ENCODE assay signal across 16 mouse cellular contexts in genomic region chr1:167788684-167789413, GRCm38 (mm10).
A peak's percentile ranks its signal among the peaks of the same experiment; 100 is the strongest.
DNase-seq lines count a peak whose midpoint lies in the region; ATAC-seq and TF ChIP-seq lines count a peak whose summit lies in the region.
"Had no signal": no experiment of that assay in that cellular context is flagged by ENCODE, and none has a peak within 500 bp of the region (broad histone marks: within the 10 kb centered on the region; RNA-seq: fewer than 3 reads in every experiment).

No protein-coding gene starts in this region.

- H3K4me1 ChIP-seq in kidney, embryonic 15.5 days, result 0 out of 2 replicates have a peak, but pooled peaks cover 8% of the 10 kb centered on the region
- H3K4me1 ChIP-seq in limb, embryonic 14.5 days (ENCODE audit: control insufficient read depth, insufficient read depth, low read length), result peaks cover 11% of the 10 kb centered on the region

- WGBS in kidney, embryonic 15.5 days, result 30% methylated on average over 12 of the region's 12 CpGs
- 24% methylated on average over 12 of the region's 12 CpGs for WGBS in limb, embryonic 14.5 days

- no peak overlapping the region for H3K9ac ChIP-seq in kidney, embryonic 15.5 days
- H3K9ac ChIP-seq in limb, embryonic 14.5 days (ENCODE audit: low read depth, low read length, severe bottlenecking), result no peak overlapping the region
- H3K9ac ChIP-seq: hindbrain, embryonic 14.5 days had no signal

- no peak overlapping the region for H3K4me3 ChIP-seq in kidney, embryonic 15.5 days (replicated peaks)
- no peak overlapping the region for H3K4me3 ChIP-seq in limb, embryonic 14.5 days (replicated peaks; ENCODE audit: low read length)
- H3K4me3 ChIP-seq: erythroblast, embryonic 14.5 days had no signal

- ATAC-seq in kidney, embryonic 15.5 days (replicated peaks; ENCODE audit: low FRiP score), result peak; percentile 33; the same call in 1 of the 2 replicates
- ATAC-seq in limb, embryonic 14.5 days (ENCODE audit: low FRiP score, low read depth), result 0 out of 2 replicates have a peak, but pooled peaks have one; percentile 44
- ATAC-seq: activated CD4-positive, CD25-positive, alpha-beta regulatory T cell, adult 4 months; CD4-positive, CD25-positive, alpha-beta regulatory T cell, adult 4 months had no signal

- no peak for TF ChIP-seq CTCF in brain, embryonic 14.5 days (IDR thresholded peaks at IDR 0.05; ENCODE audit: borderline replicate concordance, extremely low read depth, insufficient read depth, insufficient read length)

- no peak for TF ChIP-seq POLR2A in brain, embryonic 14.5 days (IDR thresholded peaks at IDR 0.05; ENCODE audit: borderline replicate concordance, extremely low read depth, insufficient read depth, insufficient read length, poor library complexity, severe bottlenecking)
- no peak for TF ChIP-seq POLR2A in limb, embryonic 14.5 days (IDR thresholded peaks at IDR 0.05; ENCODE audit: borderline replicate concordance, extremely low read depth, insufficient read depth, insufficient read length)

- no peak overlapping the region for H3K27ac ChIP-seq in kidney, embryonic 15.5 days
- no peak overlapping the region for H3K27ac ChIP-seq in limb, embryonic 14.5 days (replicated peaks; ENCODE audit: low read depth, low read length)
- H3K27ac ChIP-seq: hindbrain, embryonic 14.5 days had no signal

- peaks cover 43% of the 10 kb centered on the region for H3K27me3 ChIP-seq in kidney, embryonic 15.5 days
- H3K27me3 ChIP-seq in limb, embryonic 14.5 days (ENCODE audit: control insufficient read depth, insufficient read depth, low read length), result no peaks in the 10 kb centered on the region

- H3K36me3 ChIP-seq in kidney, embryonic 15.5 days, result no peaks in the 10 kb centered on the region
- H3K36me3 ChIP-seq in limb, embryonic 14.5 days (ENCODE audit: control insufficient read depth, insufficient read depth, low read length), result no peaks in the 10 kb centered on the region

- DNase-seq in kidney, postnatal 4 days, result no peak
- peak; percentile 49 for DNase-seq in brain, embryonic 14.5 days (ENCODE audit: low read depth)
- peak; percentile 47 for DNase-seq in embryo, embryonic 11 days
- DNase-seq in limb, embryonic 14.5 days (ENCODE audit: low spot score), result peak; percentile 32
- DNase-seq in spleen, postnatal 14 days (ENCODE audit: low spot score in 2 of 2), result no peak
- no peak for DNase-seq in ovary, postnatal 36 days (ENCODE audit: low spot score)
- DNase-seq: kidney, postnatal 36 days; left cerebral cortex, postnatal 4 days; lung, postnatal 14 days; right cerebral cortex, postnatal 14 days; thymus, postnatal 14 days had no signal

- H3K4me2 ChIP-seq in kidney, embryonic 15.5 days, result peak overlapping the region; percentile 12; the same call in 1 of the 2 replicates
- H3K4me2 ChIP-seq in limb, embryonic 14.5 days (replicated peaks; ENCODE audit: low read depth, low read length, severe bottlenecking), result peak overlapping the region; percentile 26; the same call in 1 of the 2 replicates
- H3K4me2 ChIP-seq: hindbrain, embryonic 14.5 days had no signal

- H3K9me3 ChIP-seq in kidney, embryonic 15.5 days (replicated peaks), result no peaks in the 10 kb centered on the region
- no peaks in the 10 kb centered on the region for H3K9me3 ChIP-seq in limb, embryonic 14.5 days (ENCODE audit: control insufficient read depth, low read length)

Comparison
In these comparisons a context has a peak if more than half of its experiments do, and no peak if none do; other contexts are left out.
1. DNase-seq: peak in brain, embryonic 14.5 days (single experiment), embryo, embryonic 11 days (single experiment) and limb, embryonic 14.5 days (single experiment); none in kidney, postnatal 4 days (0 of 2), spleen, postnatal 14 days (0 of 2) and ovary, postnatal 36 days (single experiment).